Mouse (Mus musculus): ENCODE results near the gene Pcbp3. TPM values are rescaled to one million over a fixed set of nuclear protein-coding genes. Genes with fewer than 3 reads are reported as not detected.

The Pcbp3 gene
- polyA plus RNA-seq, 1 experiment from 2014 or later, result 55.3 TPM

GRCm38 (mm10) chr10:76724231-76724736 lies 237.4 kb downstream of the Pcbp3 start:
- no peak overlapping the region for H3K9ac ChIP-seq (replicated peaks)

GRCm38 (mm10) chr10:76722751-76723450 lies 238.8 kb downstream of the Pcbp3 start:
- Histone ChIP-seq H3K27ac (no peak overlapping the region), H3K36me3 (no peaks in the 10 kb centered on the region), H3K4me2 (replicated peaks) (no peak overlapping the region), H3K27me3 (no peaks in the 10 kb centered on the region), H3K9ac (replicated peaks) (no peak overlapping the region), H3K4me3 (replicated peaks) (no peak overlapping the region), H3K9me3 (no peaks in the 10 kb centered on the region), H3K4me1 (replicated peaks) (no peaks in the 10 kb centered on the region)
- 87% methylated on average over 18 of the region's 18 CpGs for WGBS
- no peak for ATAC-seq

More at GRCm38 (mm10) chr10:76724231-76724736, 237.4 kb downstream of the Pcbp3 start:
- 60% methylated on average over 5 of the region's 5 CpGs for WGBS
- Histone ChIP-seq H3K9me3 (no peaks in the 10 kb centered on the region), H3K4me2 (replicated peaks) (no peak overlapping the region), H3K36me3 (no peaks in the 10 kb centered on the region), H3K4me1 (replicated peaks) (0 out of 2 replicates have a peak, but pooled peaks cover 4% of the 10 kb centered on the region), H3K27me3 (no peaks in the 10 kb centered on the region), H3K27ac (no peak overlapping the region), H3K4me3 (replicated peaks) (no peak overlapping the region)
- no peak for ATAC-seq

- WGBS, result 96% methylated on average over 6 of the region's 6 CpGs
- no peak overlapping the region for H3K27ac ChIP-seq
- H3K9me3 ChIP-seq, result no peaks in the 10 kb centered on the region
- no peaks in the 10 kb centered on the region for H3K4me1 ChIP-seq (replicated peaks)
- no peaks in the 10 kb centered on the region for H3K27me3 ChIP-seq
- ATAC-seq, result no peak
- H3K36me3 ChIP-seq, result no peaks in the 10 kb centered on the region
- no peak overlapping the region for H3K9ac ChIP-seq (replicated peaks)
- H3K4me2 ChIP-seq (replicated peaks), result no peak overlapping the region
- no peak overlapping the region for H3K4me3 ChIP-seq (replicated peaks)
Measured at GRCm38 (mm10) chr10:76721746-76722145, 239.9 kb downstream of the Pcbp3 start.

- H3K36me3 ChIP-seq, result no peaks in the 10 kb centered on the region
- H3K27me3 ChIP-seq, result no peaks in the 10 kb centered on the region
- H3K9me3 ChIP-seq, result no peaks in the 10 kb centered on the region
- no peak overlapping the region for H3K27ac ChIP-seq
- H3K4me2 ChIP-seq (replicated peaks), result no peak overlapping the region
- WGBS, result 86% methylated on average over 11 of the region's 11 CpGs
- ATAC-seq, result no peak
- no peak overlapping the region for H3K4me3 ChIP-seq (replicated peaks)
- H3K9ac ChIP-seq (replicated peaks), result no peak overlapping the region
- no peaks in the 10 kb centered on the region for H3K4me1 ChIP-seq (replicated peaks)
Measured at GRCm38 (mm10) chr10:76721216-76721615, 240.5 kb downstream of the Pcbp3 start.

GRCm38 (mm10) chr10:76717631-76718030 lies 244.1 kb downstream of the Pcbp3 start:
- ATAC-seq, result no peak
- no peaks in the 10 kb centered on the region for H3K27me3 ChIP-seq
- no peaks in the 10 kb centered on the region for H3K9me3 ChIP-seq
- H3K4me2 ChIP-seq (replicated peaks), result no peak overlapping the region
- no peak overlapping the region for H3K9ac ChIP-seq (replicated peaks)
- H3K36me3 ChIP-seq, result no peaks in the 10 kb centered on the region
- no peaks in the 10 kb centered on the region for H3K4me1 ChIP-seq (replicated peaks)
- no peak overlapping the region for H3K27ac ChIP-seq
- H3K4me3 ChIP-seq (replicated peaks), result no peak overlapping the region
- WGBS, result 93% methylated on average over 4 of the region's 4 CpGs

GRCm38 (mm10) chr10:76717026-76717425 lies 244.7 kb downstream of the Pcbp3 start:
- no peak for ATAC-seq
- Histone ChIP-seq H3K4me3 (replicated peaks) (no peak overlapping the region), H3K36me3 (no peaks in the 10 kb centered on the region), H3K4me1 (replicated peaks) (no peaks in the 10 kb centered on the region), H3K4me2 (replicated peaks) (no peak overlapping the region), H3K27me3 (no peaks in the 10 kb centered on the region), H3K9me3 (no peaks in the 10 kb centered on the region), H3K9ac (replicated peaks) (no peak overlapping the region), H3K27ac (no peak overlapping the region)
- 90% methylated on average over 7 of the region's 7 CpGs for WGBS

GRCm38 (mm10) chr10:76714303-76714702 lies 247.4 kb downstream of the Pcbp3 start:
- Histone ChIP-seq H3K27ac (no peak overlapping the region), H3K27me3 (no peaks in the 10 kb centered on the region), H3K4me3 (replicated peaks) (no peak overlapping the region), H3K36me3 (no peaks in the 10 kb centered on the region), H3K4me2 (replicated peaks) (no peak overlapping the region), H3K4me1 (replicated peaks) (no peaks in the 10 kb centered on the region), H3K9me3 (no peaks in the 10 kb centered on the region), H3K9ac (replicated peaks) (no peak overlapping the region)
- WGBS, result 81% methylated on average over 7 of the region's 7 CpGs
- ATAC-seq, result no peak

- Histone ChIP-seq H3K27ac (no peak overlapping the region), H3K4me1 (replicated peaks) (no peaks in the 10 kb centered on the region), H3K36me3 (no peaks in the 10 kb centered on the region), H3K4me2 (replicated peaks) (no peak overlapping the region), H3K27me3 (no peaks in the 10 kb centered on the region), H3K4me3 (replicated peaks) (no peak overlapping the region), H3K9me3 (no peaks in the 10 kb centered on the region), H3K9ac (replicated peaks) (no peak overlapping the region)
- no peak for ATAC-seq
- 87% methylated on average over 3 of the region's 3 CpGs for WGBS
Measured at GRCm38 (mm10) chr10:76712500-76712899, 249.2 kb downstream of the Pcbp3 start.

Other genes starting within 250 kb of the Pcbp3 start
- 10.1 and 12.7 TPM in 2 replicates for gene Col6a1, start 235.7 kb downstream of the Pcbp3 start, polyA plus RNA-seq (2015; fragmentation: Nextera tagmentation; extraction: Ambion mirVana)
- 33.0 and 35.8 TPM in 2 replicates for gene Slc19a1, start 70.4 kb upstream of the Pcbp3 start, polyA plus RNA-seq (2015; fragmentation: Nextera tagmentation; extraction: Ambion mirVana)
- 32.8 and 39.6 TPM in 2 replicates for gene Col18a1, start 204.7 kb upstream of the Pcbp3 start, polyA plus RNA-seq (2015; fragmentation: Nextera tagmentation; extraction: Ambion mirVana)

All from midbrain, embryonic 13.5 days (tissue).